Mouse (Mus musculus): ENCODE measurements around the gene Ebf1. TPM values are rescaled to one million over a fixed set of nuclear protein-coding genes. Genes with fewer than 3 reads are reported as not detected.
A peak's percentile ranks its signal among the peaks of the same experiment; 100 is the strongest.

The Ebf1 gene
- polyA plus RNA-seq, 1 experiment: 2.7 TPM

DNA sequence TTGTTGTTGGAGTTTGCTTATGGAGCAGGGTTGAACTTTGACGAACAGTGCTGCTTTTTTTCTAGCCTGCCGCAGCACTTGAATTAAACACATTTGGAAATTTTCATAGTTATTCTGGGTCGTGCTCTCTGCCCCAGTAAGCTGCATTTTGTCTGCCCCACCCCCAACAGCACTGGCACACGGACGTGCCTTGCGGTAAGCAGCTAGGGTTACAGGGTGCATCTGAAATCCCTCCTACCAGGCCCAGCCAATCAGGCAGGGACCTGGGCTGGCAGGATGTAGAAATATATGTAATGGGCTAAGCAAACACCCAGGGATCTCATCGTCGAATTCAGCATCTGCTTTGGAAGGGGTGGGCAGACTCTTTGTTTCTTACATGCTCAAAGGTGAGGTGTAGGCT lies 307.8 kb downstream of the Ebf1 start:
- peak overlapping the region; percentile 76 for H3K4me2 ChIP-seq (ENCODE audit: low read depth)
- no peaks in the 10 kb centered on the region for H3K27me3 ChIP-seq (ENCODE audit: control insufficient read depth, insufficient read depth, insufficient read length)
- no peak overlapping the region for H3ac ChIP-seq (ENCODE audit: control insufficient read depth, insufficient read length)
- no peaks in the 10 kb centered on the region for H3K36me3 ChIP-seq (ENCODE audit: control insufficient read depth, insufficient read depth)
- H3K4me3 ChIP-seq: no peak overlapping the region
- TF ChIP-seq MAX (IDR thresholded peaks at IDR 0.05; ENCODE audit: low read depth) (no peak), MYOG (IDR thresholded peaks at IDR 0.05; ENCODE audit: control insufficient read depth in 1 of 3, insufficient read depth in 1 of 3, insufficient read length in 2 of 3, low read depth in 2 of 3) (no peak), E2F4 (IDR thresholded peaks at IDR 0.05; ENCODE audit: insufficient read depth) (no peak), REST (IDR thresholded peaks at IDR 0.05; ENCODE audit: insufficient read depth, insufficient read length) (no peak), SRF (IDR thresholded peaks at IDR 0.05; ENCODE audit: control insufficient read depth, insufficient read length, low read depth) (no peak), POLR2A (IDR thresholded peaks at IDR 0.05; ENCODE audit: insufficient read length, low read depth) (no peak), CEBPB (IDR thresholded peaks at IDR 0.05; ENCODE audit: insufficient read depth, poor library complexity, severe bottlenecking) (no peak), MYOD1 (IDR thresholded peaks at IDR 0.05; ENCODE audit: control insufficient read depth in 1 of 3, insufficient read length in 2 of 3, low read depth in 2 of 3) (no peak), TCF12 (IDR thresholded peaks at IDR 0.05; ENCODE audit: insufficient read depth, poor library complexity, severe bottlenecking) (no peak)
- no peaks in the 10 kb centered on the region for H3K79me2 ChIP-seq (ENCODE audit: control insufficient read depth, insufficient read depth)

DNA sequence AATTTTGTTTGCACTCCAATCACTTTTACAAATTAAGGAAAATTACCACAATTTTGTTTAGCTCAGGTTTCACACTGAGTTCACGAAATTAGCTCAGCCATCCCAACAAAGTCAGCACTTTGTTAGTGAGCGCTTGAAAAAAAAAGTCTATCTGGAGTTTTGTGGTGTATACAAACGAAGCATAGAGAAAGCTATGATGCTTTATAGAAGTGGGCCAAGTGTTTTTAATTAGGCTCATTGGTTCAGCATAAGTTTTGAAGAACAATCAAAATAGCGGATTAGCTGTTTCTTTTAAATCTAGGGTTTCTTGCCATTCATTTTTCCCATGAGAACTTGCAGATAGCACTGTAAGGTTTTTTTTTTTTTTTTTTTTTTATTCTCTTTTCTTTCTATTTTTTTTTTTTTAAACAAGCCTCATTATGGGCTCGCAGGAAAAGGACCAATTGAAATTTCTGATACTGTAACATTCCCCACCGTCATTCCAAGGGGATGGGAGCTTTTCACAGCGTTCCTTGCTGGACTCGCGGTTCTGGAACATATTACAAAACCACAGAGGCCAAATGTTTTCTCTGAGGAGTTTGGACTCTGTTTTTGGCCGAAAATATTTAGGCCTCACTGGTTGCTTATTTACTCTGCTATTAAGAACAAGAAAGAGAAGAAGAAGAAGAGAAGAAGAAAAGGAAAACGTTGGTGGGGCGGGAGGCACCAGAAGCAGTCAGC lies 308.8 kb downstream of the Ebf1 start:
- Histone ChIP-seq H3K27me3 (ENCODE audit: control insufficient read depth, insufficient read depth, insufficient read length) (no peaks in the 10 kb centered on the region), H3K36me3 (ENCODE audit: control insufficient read depth, insufficient read depth) (no peaks in the 10 kb centered on the region), H3K4me2 (ENCODE audit: low read depth) (peak overlapping the region; percentile 76), H3K4me3 (no peak overlapping the region), H3ac (ENCODE audit: control insufficient read depth, insufficient read length) (no peak overlapping the region), H3K79me2 (ENCODE audit: control insufficient read depth, insufficient read depth) (no peaks in the 10 kb centered on the region)
- TF ChIP-seq SRF (IDR thresholded peaks at IDR 0.05; ENCODE audit: control insufficient read depth, insufficient read length, low read depth): no peak
- TF ChIP-seq REST (IDR thresholded peaks at IDR 0.05; ENCODE audit: insufficient read depth, insufficient read length): no peak
- TF ChIP-seq POLR2A (IDR thresholded peaks at IDR 0.05; ENCODE audit: insufficient read length, low read depth): no peak
- TF ChIP-seq TCF12 (IDR thresholded peaks at IDR 0.05; ENCODE audit: insufficient read depth, poor library complexity, severe bottlenecking): no peak
- no peak for TF ChIP-seq POLR2AphosphoS2 (IDR thresholded peaks at IDR 0.05; ENCODE audit: insufficient read length, low read depth)
- no peak for TF ChIP-seq E2F4 (IDR thresholded peaks at IDR 0.05; ENCODE audit: insufficient read depth)
- TF ChIP-seq USF1 (IDR thresholded peaks at IDR 0.05; ENCODE audit: low read depth): no peak
- no peak for TF ChIP-seq MAX (IDR thresholded peaks at IDR 0.05; ENCODE audit: low read depth)
- TF ChIP-seq CEBPB (IDR thresholded peaks at IDR 0.05; ENCODE audit: insufficient read depth, poor library complexity, severe bottlenecking): no peak
- no peak for TF ChIP-seq MYOG (IDR thresholded peaks at IDR 0.05; ENCODE audit: control insufficient read depth in 1 of 3, insufficient read depth in 1 of 3, insufficient read length in 2 of 3, low read depth in 2 of 3)
- TF ChIP-seq MYOD1 (IDR thresholded peaks at IDR 0.05; ENCODE audit: control insufficient read depth in 1 of 3, insufficient read length in 2 of 3, low read depth in 2 of 3): no peak
- TF ChIP-seq TCF3 (IDR thresholded peaks at IDR 0.05; ENCODE audit: insufficient read length, low read depth): no peak

DNA sequence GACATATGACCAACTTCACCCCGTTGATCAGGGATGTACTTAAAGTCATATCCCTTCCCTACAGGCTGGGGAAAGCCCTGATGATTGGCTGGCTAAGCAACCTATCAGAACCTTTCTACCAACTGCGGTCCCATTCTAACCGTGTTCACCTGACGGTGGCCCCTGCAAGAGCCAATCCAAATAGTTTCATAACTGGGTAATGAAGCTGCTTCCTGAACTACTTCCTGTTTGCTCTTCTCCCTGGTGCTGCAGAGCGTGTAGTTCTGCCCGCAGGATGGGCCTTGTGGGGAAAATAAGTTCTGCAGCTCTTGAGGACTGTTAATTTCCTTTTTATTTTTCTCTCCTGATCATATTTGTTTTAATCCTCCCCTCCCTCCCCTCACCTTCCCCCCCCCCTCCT lies 311.3 kb downstream of the Ebf1 start:
- Histone ChIP-seq H3K4me3 (no peak overlapping the region), H3K4me2 (ENCODE audit: low read depth) (no peak overlapping the region), H3ac (ENCODE audit: control insufficient read depth, insufficient read length) (no peak overlapping the region), H3K79me2 (ENCODE audit: control insufficient read depth, insufficient read depth) (no peaks in the 10 kb centered on the region), H3K36me3 (ENCODE audit: control insufficient read depth, insufficient read depth) (no peaks in the 10 kb centered on the region), H3K27me3 (ENCODE audit: control insufficient read depth, insufficient read depth, insufficient read length) (no peaks in the 10 kb centered on the region)
- TF ChIP-seq POLR2AphosphoS2 (IDR thresholded peaks at IDR 0.05; ENCODE audit: insufficient read length, low read depth) (no peak), USF1 (IDR thresholded peaks at IDR 0.05; ENCODE audit: low read depth) (no peak), SRF (IDR thresholded peaks at IDR 0.05; ENCODE audit: control insufficient read depth, insufficient read length, low read depth) (no peak), POLR2A (IDR thresholded peaks at IDR 0.05; ENCODE audit: insufficient read length, low read depth) (no peak), CEBPB (IDR thresholded peaks at IDR 0.05; ENCODE audit: insufficient read depth, poor library complexity, severe bottlenecking) (no peak), MYOD1 (IDR thresholded peaks at IDR 0.05; ENCODE audit: control insufficient read depth in 1 of 3, insufficient read length in 2 of 3, low read depth in 2 of 3) (no peak), TCF3 (IDR thresholded peaks at IDR 0.05; ENCODE audit: insufficient read length, low read depth) (no peak), TCF12 (IDR thresholded peaks at IDR 0.05; ENCODE audit: insufficient read depth, poor library complexity, severe bottlenecking) (no peak), MAX (IDR thresholded peaks at IDR 0.05; ENCODE audit: low read depth) (no peak), MYOG (IDR thresholded peaks at IDR 0.05; ENCODE audit: control insufficient read depth in 1 of 3, insufficient read depth in 1 of 3, insufficient read length in 2 of 3, low read depth in 2 of 3) (no peak), E2F4 (IDR thresholded peaks at IDR 0.05; ENCODE audit: insufficient read depth) (no peak), REST (IDR thresholded peaks at IDR 0.05; ENCODE audit: insufficient read depth, insufficient read length) (no peak)

DNA sequence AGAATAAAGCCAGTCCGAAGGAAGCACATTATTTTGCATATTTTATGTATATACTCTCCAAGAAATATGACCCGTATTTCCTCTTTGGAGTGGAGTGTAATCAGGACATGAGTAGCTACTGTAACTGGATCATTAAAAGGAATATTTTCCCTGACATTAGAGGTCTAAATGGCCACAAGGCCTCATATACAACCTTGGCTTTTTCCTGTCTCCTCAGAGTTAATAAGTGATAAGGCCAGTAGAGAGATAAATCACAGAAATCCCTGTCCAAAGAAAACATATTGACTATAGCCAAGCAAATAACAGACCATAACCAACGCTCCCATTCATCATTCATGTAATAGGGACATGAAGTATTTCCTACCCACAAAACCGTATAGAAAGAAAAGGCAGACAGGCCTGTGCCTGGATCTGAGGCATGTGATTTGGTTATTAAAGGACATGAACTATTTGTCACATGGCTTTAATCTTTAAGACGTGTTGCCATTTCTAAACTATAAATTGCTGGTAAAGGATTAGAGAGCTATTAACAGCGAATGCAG lies 315.9 kb downstream of the Ebf1 start:
- no peaks in the 10 kb centered on the region for H3K79me2 ChIP-seq (ENCODE audit: control insufficient read depth, insufficient read depth)
- no peak overlapping the region for H3K4me3 ChIP-seq
- no peak overlapping the region for H3K4me2 ChIP-seq (ENCODE audit: low read depth)
- H3K36me3 ChIP-seq (ENCODE audit: control insufficient read depth, insufficient read depth): no peaks in the 10 kb centered on the region
- no peak overlapping the region for H3ac ChIP-seq (ENCODE audit: control insufficient read depth, insufficient read length)
- TF ChIP-seq POLR2A (IDR thresholded peaks at IDR 0.05; ENCODE audit: insufficient read length, low read depth) (no peak), E2F4 (IDR thresholded peaks at IDR 0.05; ENCODE audit: insufficient read depth) (no peak), USF1 (IDR thresholded peaks at IDR 0.05; ENCODE audit: low read depth) (no peak), TCF3 (IDR thresholded peaks at IDR 0.05; ENCODE audit: insufficient read length, low read depth) (no peak), REST (IDR thresholded peaks at IDR 0.05; ENCODE audit: insufficient read depth, insufficient read length) (no peak), POLR2AphosphoS2 (IDR thresholded peaks at IDR 0.05; ENCODE audit: insufficient read length, low read depth) (no peak), TCF12 (IDR thresholded peaks at IDR 0.05; ENCODE audit: insufficient read depth, poor library complexity, severe bottlenecking) (no peak), SRF (IDR thresholded peaks at IDR 0.05; ENCODE audit: control insufficient read depth, insufficient read length, low read depth) (no peak), CEBPB (IDR thresholded peaks at IDR 0.05; ENCODE audit: insufficient read depth, poor library complexity, severe bottlenecking) (no peak), MAX (IDR thresholded peaks at IDR 0.05; ENCODE audit: low read depth) (no peak), MYOG (IDR thresholded peaks at IDR 0.05; ENCODE audit: control insufficient read depth in 1 of 3, insufficient read depth in 1 of 3, insufficient read length in 2 of 3, low read depth in 2 of 3) (no peak), MYOD1 (IDR thresholded peaks at IDR 0.05; ENCODE audit: control insufficient read depth in 1 of 3, insufficient read length in 2 of 3, low read depth in 2 of 3) (no peak)
- no peaks in the 10 kb centered on the region for H3K27me3 ChIP-seq (ENCODE audit: control insufficient read depth, insufficient read depth, insufficient read length)

All from myocyte (in vitro differentiated cells).